Mouse (Mus musculus): ENCODE measurements around the gene Nanog. TPM values are rescaled to one million over a fixed set of nuclear protein-coding genes. Genes with fewer than 3 reads are reported as not detected.
"Not testable (repeated sequence)": the region's sequence is repeated elsewhere in the genome, so short reads cannot be mapped to it uniquely, and the experiment has no call there.

The Nanog gene
- polyA plus RNA-seq, 1 experiment from 2014 or later, result 0.32 TPM

GRCm38 (mm10) chr6:122713116-122713515 is 5.8 kb downstream of the Nanog start:
- not testable (repeated sequence) for ATAC-seq (ENCODE audit: low FRiP score); H3K9ac ChIP-seq (ENCODE audit: low read depth, low read length); H3K36me3 ChIP-seq (ENCODE audit: control insufficient read depth, insufficient read depth, low read length); H3K27me3 ChIP-seq (ENCODE audit: control insufficient read depth, insufficient read depth, low read length); H3K9me3 ChIP-seq (ENCODE audit: control insufficient read depth, low read length); H3K27ac ChIP-seq (ENCODE audit: low read depth, low read length); H3K4me3 ChIP-seq (ENCODE audit: low read depth, low read length); H3K4me2 ChIP-seq (replicated peaks; ENCODE audit: low read depth, low read length); H3K4me1 ChIP-seq (replicated peaks; ENCODE audit: control insufficient read depth, insufficient read depth, low read length); DNase-seq (ENCODE audit: low spot score)
- WGBS, result 94% methylated on average over 7 of the region's 7 CpGs

GRCm38 (mm10) chr6:122714707-122715365 is 7.5 kb downstream of the Nanog start:
- DNase-seq (ENCODE audit: low spot score) (no peak), ATAC-seq (ENCODE audit: low FRiP score) (no peak)
- H3K4me2 ChIP-seq (replicated peaks; ENCODE audit: low read depth, low read length), result no peak overlapping the region
- H3K27ac ChIP-seq (ENCODE audit: low read depth, low read length), result no peak overlapping the region
- H3K36me3 ChIP-seq (ENCODE audit: control insufficient read depth, insufficient read depth, low read length), result no peaks in the 10 kb centered on the region
- no peak overlapping the region for H3K9ac ChIP-seq (ENCODE audit: low read depth, low read length)
- H3K4me3 ChIP-seq (ENCODE audit: low read depth, low read length), result no peak overlapping the region
- H3K27me3 ChIP-seq (ENCODE audit: control insufficient read depth, insufficient read depth, low read length), result no peaks in the 10 kb centered on the region
- H3K9me3 ChIP-seq (ENCODE audit: control insufficient read depth, low read length), result no peaks in the 10 kb centered on the region
- H3K4me1 ChIP-seq (replicated peaks; ENCODE audit: control insufficient read depth, insufficient read depth, low read length), result no peaks in the 10 kb centered on the region
- 60% methylated on average over 7 of the region's 7 CpGs for WGBS

DNA sequence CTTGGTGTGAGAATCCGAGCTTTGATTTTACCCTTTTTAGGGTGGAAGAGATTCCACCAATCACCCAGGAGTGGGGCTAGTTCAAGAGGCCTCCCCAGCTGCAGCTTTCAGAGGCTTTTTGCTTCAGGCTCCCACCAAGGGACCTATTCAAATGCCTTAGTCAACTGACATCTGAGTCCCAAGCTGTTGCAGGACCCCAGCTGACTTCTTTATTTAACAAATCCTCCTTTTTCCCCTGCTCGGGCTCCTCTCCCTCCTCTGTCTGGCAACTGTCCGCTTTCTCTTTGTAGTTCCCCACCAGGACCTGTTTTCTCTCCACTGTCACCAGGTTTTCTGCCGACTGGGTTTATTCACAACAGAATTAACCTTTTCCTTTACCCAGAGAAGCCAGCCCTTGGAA is 8.6 kb downstream of the Nanog start:
- ATAC-seq (ENCODE audit: low FRiP score) (peak; percentile 35; the same call in 1 of the 2 replicates), DNase-seq (ENCODE audit: low spot score) (no peak)
- 1% methylated on average over 4 of the region's 4 CpGs for WGBS
- H3K4me2 ChIP-seq (replicated peaks; ENCODE audit: low read depth, low read length), result no peak overlapping the region
- H3K27me3 ChIP-seq (ENCODE audit: control insufficient read depth, insufficient read depth, low read length), result no peaks in the 10 kb centered on the region
- no peaks in the 10 kb centered on the region for H3K4me1 ChIP-seq (replicated peaks; ENCODE audit: control insufficient read depth, insufficient read depth, low read length)
- H3K36me3 ChIP-seq (ENCODE audit: control insufficient read depth, insufficient read depth, low read length), result no peaks in the 10 kb centered on the region
- no peaks in the 10 kb centered on the region for H3K9me3 ChIP-seq (ENCODE audit: control insufficient read depth, low read length)
- H3K27ac ChIP-seq (ENCODE audit: low read depth, low read length), result no peak overlapping the region
- no peak overlapping the region for H3K9ac ChIP-seq (ENCODE audit: low read depth, low read length)
- no peak overlapping the region for H3K4me3 ChIP-seq (ENCODE audit: low read depth, low read length)

GRCm38 (mm10) chr6:122718224-122718623 is 10.9 kb downstream of the Nanog start:
- H3K4me1 ChIP-seq (replicated peaks; ENCODE audit: control insufficient read depth, insufficient read depth, low read length); H3K4me3 ChIP-seq (ENCODE audit: low read depth, low read length); H3K27ac ChIP-seq (ENCODE audit: low read depth, low read length); ATAC-seq (ENCODE audit: low FRiP score); H3K9me3 ChIP-seq (ENCODE audit: control insufficient read depth, low read length); H3K27me3 ChIP-seq (ENCODE audit: control insufficient read depth, insufficient read depth, low read length); H3K9ac ChIP-seq (ENCODE audit: low read depth, low read length); H3K36me3 ChIP-seq (ENCODE audit: control insufficient read depth, insufficient read depth, low read length); DNase-seq (ENCODE audit: low spot score); H3K4me2 ChIP-seq (replicated peaks; ENCODE audit: low read depth, low read length): not testable (repeated sequence)
- 75% methylated on average over 1 of the region's 1 CpGs for WGBS

DNA sequence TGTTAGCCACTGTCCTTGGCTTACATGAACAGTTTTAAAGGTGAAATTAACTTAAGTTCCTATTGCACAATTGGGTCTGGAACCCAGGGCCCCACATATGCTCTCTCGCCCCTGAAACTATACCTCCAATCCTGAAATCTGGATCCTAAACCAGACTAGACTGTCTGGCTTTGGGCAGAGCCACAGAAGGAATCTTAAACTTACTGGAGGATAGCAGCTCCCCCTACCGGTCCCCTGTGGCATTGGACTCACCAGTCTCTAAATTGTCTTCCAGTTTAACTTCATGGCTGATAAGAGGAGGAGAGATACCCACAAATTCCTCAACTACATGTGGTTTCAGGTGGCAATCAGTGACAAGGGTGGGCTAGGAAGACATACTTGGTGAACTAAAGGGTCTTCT is 12.7 kb downstream of the Nanog start:
- peak; percentile 72 for DNase-seq (ENCODE audit: low spot score)
- Histone ChIP-seq H3K4me1 (replicated peaks; ENCODE audit: control insufficient read depth, insufficient read depth, low read length) (no peaks in the 10 kb centered on the region), H3K27ac (ENCODE audit: low read depth, low read length) (no peak overlapping the region), H3K9ac (ENCODE audit: low read depth, low read length) (no peak overlapping the region), H3K4me2 (replicated peaks; ENCODE audit: low read depth, low read length) (no peak overlapping the region), H3K4me3 (ENCODE audit: low read depth, low read length) (no peak overlapping the region), H3K36me3 (ENCODE audit: control insufficient read depth, insufficient read depth, low read length) (no peaks in the 10 kb centered on the region), H3K27me3 (ENCODE audit: control insufficient read depth, insufficient read depth, low read length) (no peaks in the 10 kb centered on the region), H3K9me3 (ENCODE audit: control insufficient read depth, low read length) (no peaks in the 10 kb centered on the region)
- WGBS, result 29% methylated on average over 2 of the region's 2 CpGs
- no peak; the same call in 1 of the 2 replicates for ATAC-seq (ENCODE audit: low FRiP score)

GRCm38 (mm10) chr6:122739952-122740351 is 32.7 kb downstream of the Nanog start:
- no peak overlapping the region for H3K9ac ChIP-seq (ENCODE audit: low read depth, low read length)
- H3K9me3 ChIP-seq (ENCODE audit: control insufficient read depth, low read length), result no peaks in the 10 kb centered on the region
- H3K36me3 ChIP-seq (ENCODE audit: control insufficient read depth, insufficient read depth, low read length), result no peaks in the 10 kb centered on the region
- peak; percentile 83 for DNase-seq (ENCODE audit: low spot score)
- ATAC-seq (ENCODE audit: low FRiP score), result peak; percentile 48
- no peak overlapping the region for H3K27ac ChIP-seq (ENCODE audit: low read depth, low read length)
- H3K4me2 ChIP-seq (replicated peaks; ENCODE audit: low read depth, low read length), result no peak overlapping the region
- peaks cover 9% of the 10 kb centered on the region for H3K27me3 ChIP-seq (ENCODE audit: control insufficient read depth, insufficient read depth, low read length)
- H3K4me3 ChIP-seq (ENCODE audit: low read depth, low read length), result no peak overlapping the region
- H3K4me1 ChIP-seq (replicated peaks; ENCODE audit: control insufficient read depth, insufficient read depth, low read length), result no peaks in the 10 kb centered on the region
- WGBS, result 14% methylated on average over 8 of the region's 8 CpGs

- H3K27me3 ChIP-seq (ENCODE audit: control insufficient read depth, insufficient read depth, low read length), result peaks cover 10% of the 10 kb centered on the region
- ATAC-seq (ENCODE audit: low FRiP score), result 0 out of 2 replicates have a peak, but pooled peaks have one; percentile 1
These were observed 34.4 kb downstream of the Nanog start for GRCm38 (mm10) chr6:122741460-122742227.

GRCm38 (mm10) chr6:122742228-122742899 is 35.1 kb downstream of the Nanog start:
- under 1% methylated on average over 23 of the region's 23 CpGs for WGBS
- no peaks in the 10 kb centered on the region for H3K36me3 ChIP-seq (ENCODE audit: control insufficient read depth, insufficient read depth, low read length)
- peak overlapping the region; percentile 35; the same call in 1 of the 2 replicates for H3K9ac ChIP-seq (ENCODE audit: low read depth, low read length)
- peak overlapping the region; percentile 64 for H3K4me2 ChIP-seq (replicated peaks; ENCODE audit: low read depth, low read length)
- ATAC-seq (ENCODE audit: low FRiP score) (peak; percentile 43; the same call in 1 of the 2 replicates), DNase-seq (ENCODE audit: low spot score) (peak; percentile 64)
- H3K27me3 ChIP-seq (ENCODE audit: control insufficient read depth, insufficient read depth, low read length), result peaks cover 10% of the 10 kb centered on the region
- H3K4me3 ChIP-seq (ENCODE audit: low read depth, low read length), result peak overlapping the region; percentile 42
- H3K9me3 ChIP-seq (ENCODE audit: control insufficient read depth, low read length), result no peaks in the 10 kb centered on the region
- no peak overlapping the region for H3K27ac ChIP-seq (ENCODE audit: low read depth, low read length)
- no peaks in the 10 kb centered on the region for H3K4me1 ChIP-seq (replicated peaks; ENCODE audit: control insufficient read depth, insufficient read depth, low read length)

More at GRCm38 (mm10) chr6:122741460-122742227, 34.4 kb downstream of the Nanog start:
- H3K9ac ChIP-seq (ENCODE audit: low read depth, low read length), result peak overlapping the region; percentile 35; the same call in 1 of the 2 replicates
- H3K4me3 ChIP-seq (ENCODE audit: low read depth, low read length), result peak overlapping the region; percentile 42
- peak overlapping the region; percentile 64 for H3K4me2 ChIP-seq (replicated peaks; ENCODE audit: low read depth, low read length)
- H3K27ac ChIP-seq (ENCODE audit: low read depth, low read length), result no peak overlapping the region
- no peaks in the 10 kb centered on the region for H3K4me1 ChIP-seq (replicated peaks; ENCODE audit: control insufficient read depth, insufficient read depth, low read length)
- no peaks in the 10 kb centered on the region for H3K36me3 ChIP-seq (ENCODE audit: control insufficient read depth, insufficient read depth, low read length)
- peak; percentile 25 for DNase-seq (ENCODE audit: low spot score)
- WGBS, result 5% methylated on average over 25 of the region's 25 CpGs
- H3K9me3 ChIP-seq (ENCODE audit: control insufficient read depth, low read length), result no peaks in the 10 kb centered on the region
